Mouse (Mus musculus) layer of hippocampus, adult 9-11 months (tissue): ENCODE measurements around the gene Ephb3.
"Not testable (repeated sequence)": the region's sequence is repeated elsewhere in the genome, so short reads cannot be mapped to it uniquely, and the experiment has no call there.

Experiments
- DNase-seq: peaks from one replicate; pipeline ENCODE4 v3.0.0; 2022

Ephb3 gene

DNA sequence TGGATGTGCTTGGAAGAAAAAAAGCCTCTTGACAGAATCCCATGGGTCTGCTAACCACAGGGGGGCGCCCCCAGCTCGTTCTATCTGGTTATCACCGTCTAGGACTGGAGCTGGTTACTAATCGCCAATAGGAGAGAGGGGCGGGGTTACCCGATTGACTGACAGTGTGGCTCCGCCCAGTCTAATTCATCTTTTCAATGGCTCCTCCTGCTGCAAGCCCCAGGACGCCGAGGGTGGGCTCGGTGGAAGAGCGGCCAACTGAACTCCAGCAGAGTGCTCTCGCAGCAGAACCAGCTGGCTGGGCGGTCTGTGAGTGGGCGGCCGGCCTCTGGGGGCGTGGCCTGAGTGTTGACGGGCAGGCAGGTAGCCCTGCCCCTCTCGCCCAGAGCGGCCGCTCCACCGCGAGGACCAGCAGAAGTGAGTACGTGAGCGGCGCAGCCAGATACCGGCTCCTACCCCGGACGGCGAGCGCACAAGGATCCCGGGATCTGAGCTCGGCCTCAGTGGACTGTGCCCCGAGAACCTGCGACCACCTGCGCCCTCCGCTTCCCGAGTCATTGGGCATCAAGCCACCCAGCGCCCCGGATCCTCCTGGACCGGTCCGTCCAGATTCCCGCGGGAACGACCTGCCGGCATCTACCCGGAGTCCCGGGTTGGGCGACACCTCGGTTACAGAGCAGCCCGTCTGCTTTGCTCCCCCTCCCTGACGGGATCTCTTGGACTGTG is at the start of gene Ephb3:
Gene Ephb3, plus strand, starts transcription at position 389 of the 726 bp plus-strand sequence.
- peak; percentile 99 for DNase-seq

DNA sequence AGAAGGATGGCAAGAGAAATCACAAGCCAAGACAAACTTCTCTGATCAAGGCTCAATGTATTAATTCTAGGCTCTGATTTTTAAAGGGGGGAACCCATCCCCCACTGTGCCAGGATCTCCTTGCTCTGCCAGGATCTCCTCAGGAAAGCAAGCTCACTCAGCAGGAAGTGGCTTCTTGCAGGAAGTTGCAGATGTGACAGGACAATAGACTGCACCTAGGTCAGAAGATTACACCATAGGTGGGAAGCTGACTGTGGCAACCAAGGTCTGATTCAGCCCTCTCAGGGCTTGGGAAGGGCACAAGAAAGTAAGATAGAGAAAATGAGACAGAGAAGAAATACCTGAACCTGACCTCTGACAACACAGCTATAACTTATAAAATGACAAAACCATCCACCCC is 48.3 kb upstream of the Ephb3 start:
- DNase-seq = not testable (repeated sequence)

GRCm38 (mm10) chr16:21159226-21159625 is 45.3 kb upstream of the Ephb3 start:
- not testable (repeated sequence) for DNase-seq

DNA sequence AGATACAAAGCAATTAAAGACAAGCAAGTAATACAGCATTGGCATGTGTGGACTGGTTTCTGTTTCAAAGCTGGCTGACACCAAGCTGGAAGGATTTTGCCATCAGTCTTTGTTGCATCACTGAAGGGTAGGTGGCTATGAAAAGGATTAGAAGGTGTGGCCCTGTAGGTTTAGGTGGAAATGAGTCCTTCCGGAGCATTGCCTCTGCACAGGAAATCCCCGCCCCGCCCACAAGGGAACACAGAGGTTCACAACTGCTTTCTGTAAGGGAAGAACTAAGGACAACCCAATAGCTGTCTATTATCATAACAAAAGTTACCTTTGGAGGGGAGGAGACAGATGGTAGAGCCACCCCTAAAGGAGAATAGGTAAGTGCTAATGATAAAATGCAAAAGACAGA is 41.1 kb upstream of the Ephb3 start:
- not testable (repeated sequence) for DNase-seq

GRCm38 (mm10) chr16:21165343-21166220 is 39.0 kb upstream of the Ephb3 start:
- not testable (repeated sequence) for DNase-seq

DNA sequence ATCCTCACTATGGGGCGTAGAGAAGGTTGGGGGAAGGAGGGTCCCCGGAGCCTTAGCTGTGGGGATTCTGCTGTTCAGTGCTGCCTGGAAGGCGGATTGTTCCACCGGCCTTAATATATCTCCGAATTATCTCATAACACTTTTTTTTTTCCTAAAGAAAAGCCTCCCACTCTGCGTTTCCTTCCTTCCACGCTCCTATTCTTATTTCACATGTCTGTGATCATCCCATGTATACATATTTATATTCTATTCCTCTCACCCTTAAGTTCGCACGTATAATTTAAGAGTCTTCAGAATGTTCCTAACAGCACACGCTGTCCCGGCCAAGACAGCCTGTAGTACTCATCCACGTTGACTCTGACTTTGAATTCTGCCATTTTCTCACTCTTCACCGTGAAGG is 35.8 kb upstream of the Ephb3 start:
- no peak for DNase-seq

DNA sequence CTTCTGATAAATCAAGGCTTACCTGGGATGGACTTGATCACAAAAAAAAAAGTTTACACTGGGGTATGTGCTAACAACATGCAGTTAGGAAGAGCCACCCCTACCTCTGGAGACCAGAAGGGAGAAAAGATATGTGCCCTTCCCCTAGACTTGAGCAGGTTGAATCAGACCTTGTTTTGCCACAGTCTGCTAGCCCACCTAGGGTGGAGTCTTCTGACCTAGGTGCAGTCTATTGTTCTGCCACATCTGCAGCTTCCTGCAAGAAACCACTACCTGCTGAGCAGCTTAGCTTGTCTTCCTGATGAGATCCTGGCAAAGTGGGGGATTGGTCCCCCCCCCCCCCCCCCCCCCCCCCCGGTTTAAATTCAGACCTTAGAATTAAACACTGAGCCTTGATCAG is 29.3 kb upstream of the Ephb3 start:
- no peak for DNase-seq

DNA sequence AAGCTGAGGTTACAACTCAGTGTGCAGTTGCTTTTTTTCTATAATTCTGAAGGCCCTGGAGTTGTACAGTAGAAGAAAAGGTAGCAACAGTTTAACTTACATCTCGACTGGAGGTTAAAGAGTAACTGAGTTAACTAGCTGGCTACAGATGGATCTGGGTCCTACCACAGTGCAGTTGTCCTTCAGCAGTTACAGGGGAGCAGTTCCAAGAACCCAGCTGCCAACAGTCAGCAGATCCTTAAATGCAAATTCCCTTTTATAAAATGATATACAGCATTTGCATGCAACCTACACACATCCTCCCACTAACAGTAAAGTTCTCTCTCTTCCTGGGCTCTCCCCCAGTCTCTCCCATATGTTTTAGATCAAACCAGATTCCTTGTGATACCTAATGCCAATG is 22.4 kb upstream of the Ephb3 start:
- peak; percentile 68 for DNase-seq

- DNase-seq = no peak
Observed at GRCm38 (mm10) chr16:21184697-21185096, 19.9 kb upstream of the Ephb3 start.

GRCm38 (mm10) chr16:21187568-21187967 is 17.0 kb upstream of the Ephb3 start:
- DNase-seq = no peak

GRCm38 (mm10) chr16:21188345-21188744 is 16.2 kb upstream of the Ephb3 start:
- no peak for DNase-seq

GRCm38 (mm10) chr16:21191569-21191968 is 13.0 kb upstream of the Ephb3 start:
- DNase-seq = no peak

DNA sequence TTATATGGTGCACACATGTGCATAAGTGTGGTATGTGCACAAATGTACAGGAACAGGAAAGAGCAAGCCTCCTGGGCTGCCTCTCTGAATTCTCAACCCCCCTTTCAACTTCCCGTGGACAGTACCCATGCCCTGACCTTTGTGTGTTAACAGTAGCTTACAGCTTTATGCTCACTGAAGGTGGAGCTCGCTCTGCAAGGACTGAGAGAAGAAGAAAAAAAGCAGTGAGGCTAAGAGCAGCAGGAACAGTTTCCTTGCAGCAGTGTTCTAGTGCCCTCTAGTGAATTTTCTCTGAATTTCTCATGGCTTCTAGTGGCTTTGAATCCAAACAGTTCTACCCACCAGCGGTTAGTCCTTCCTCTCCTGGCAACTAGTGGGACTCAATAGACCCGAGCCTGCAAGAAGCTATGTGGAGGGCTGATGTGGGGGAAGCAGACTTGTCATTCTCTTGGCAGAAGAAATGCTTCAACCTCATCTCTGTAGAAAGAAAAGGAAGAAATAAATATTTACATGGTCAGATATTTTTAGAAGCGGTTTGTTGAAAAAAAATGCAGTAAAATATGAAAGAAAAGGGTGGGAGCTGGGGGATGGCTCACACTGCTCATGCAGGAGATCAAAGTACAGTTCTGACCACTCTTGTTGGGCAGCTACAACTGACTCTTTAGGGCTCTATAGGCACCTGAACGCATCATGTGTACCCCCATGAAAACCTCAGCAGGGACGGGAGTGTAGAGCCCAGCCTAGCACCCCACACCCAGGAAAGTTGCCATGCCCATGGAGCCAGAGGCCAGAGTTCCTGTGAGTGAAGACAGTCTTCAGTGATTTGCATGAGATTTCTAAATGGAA is 11.8 kb upstream of the Ephb3 start:
- peak; percentile 49 for DNase-seq

DNA sequence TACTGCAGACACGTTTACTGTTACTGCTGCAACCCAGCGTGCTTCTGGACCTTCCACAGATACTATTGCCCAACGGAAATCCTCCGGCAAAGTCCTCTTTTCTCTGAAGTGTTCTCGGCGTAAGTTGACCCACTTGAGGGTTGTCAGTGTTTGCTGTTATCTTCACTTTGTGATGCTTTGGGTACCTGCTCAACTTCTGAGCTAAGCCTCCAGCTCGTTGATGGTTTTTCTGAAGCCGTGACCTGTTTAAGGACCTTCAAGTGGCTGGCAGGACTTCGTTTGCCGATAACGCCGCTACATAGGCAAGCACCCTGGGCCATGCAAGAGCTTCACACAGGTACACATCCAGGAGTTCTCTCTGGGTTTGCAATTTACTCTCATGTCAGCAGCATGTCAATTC is 10.4 kb upstream of the Ephb3 start:
- no peak for DNase-seq

- DNase-seq = no peak
Observed at GRCm38 (mm10) chr16:21195260-21195866, 9.2 kb upstream of the Ephb3 start.

DNA sequence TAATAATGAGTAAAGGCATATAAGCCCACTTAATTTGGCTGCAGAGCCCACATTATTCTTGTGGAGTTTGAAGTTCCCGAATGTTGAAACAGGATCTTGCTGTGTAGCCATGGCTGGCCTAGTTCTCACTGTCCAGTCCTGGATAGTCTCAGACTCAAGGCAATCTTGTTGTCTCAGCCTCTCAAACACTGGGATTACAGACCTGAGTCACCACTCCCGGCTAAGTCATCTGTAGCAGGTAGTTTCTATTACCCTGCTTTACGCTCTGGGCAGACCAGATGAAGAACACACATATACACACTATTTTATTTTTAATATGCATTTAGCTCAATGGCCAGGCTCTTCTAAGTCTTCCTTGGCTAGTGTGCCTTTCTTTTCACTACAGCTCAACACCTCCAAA is 8.0 kb upstream of the Ephb3 start:
- no peak for DNase-seq

DNA sequence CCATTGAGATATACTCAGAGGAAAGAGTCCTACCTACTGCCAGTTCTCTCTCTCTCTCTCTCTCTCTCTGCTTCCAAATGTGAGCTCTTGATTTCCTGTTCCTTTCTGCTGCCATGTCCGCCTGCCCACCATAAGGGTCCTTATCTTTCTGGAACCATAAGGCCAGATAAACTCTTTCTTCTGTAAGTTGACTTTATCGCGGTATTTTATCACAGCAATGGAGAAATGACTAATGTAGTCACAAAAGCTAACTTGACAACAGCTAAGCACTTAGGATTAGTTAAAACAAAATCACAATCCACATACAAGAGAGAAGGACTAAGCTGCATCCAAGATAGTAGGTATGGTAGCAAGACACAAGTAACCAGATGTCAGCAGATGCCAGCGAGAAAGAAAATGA is 7.0 kb upstream of the Ephb3 start:
- no peak for DNase-seq

GRCm38 (mm10) chr16:21198006-21198405 is 6.5 kb upstream of the Ephb3 start:
- no peak for DNase-seq

DNA sequence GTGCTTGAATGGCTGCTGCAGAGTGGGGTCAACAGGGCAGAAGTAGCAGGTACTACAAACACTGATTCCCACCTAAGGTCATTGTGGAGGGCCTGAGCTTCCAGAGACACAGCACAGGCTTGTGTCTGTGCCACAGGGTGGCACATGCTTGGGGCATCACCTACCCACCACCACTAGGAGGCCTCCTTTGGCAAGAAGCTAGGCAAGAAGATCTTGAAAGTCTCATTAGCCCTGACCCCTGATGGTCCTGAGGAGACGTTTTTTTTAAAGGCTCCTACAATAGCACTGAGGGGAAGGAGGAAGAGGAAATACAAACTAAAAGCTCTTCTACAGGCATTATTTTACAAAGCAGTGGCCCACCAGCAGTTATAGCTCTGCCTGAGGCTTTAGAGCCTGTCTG is 6.0 kb upstream of the Ephb3 start:
- no peak for DNase-seq

- DNase-seq = no peak
Observed at GRCm38 (mm10) chr16:21199426-21199825, 5.1 kb upstream of the Ephb3 start.

DNA sequence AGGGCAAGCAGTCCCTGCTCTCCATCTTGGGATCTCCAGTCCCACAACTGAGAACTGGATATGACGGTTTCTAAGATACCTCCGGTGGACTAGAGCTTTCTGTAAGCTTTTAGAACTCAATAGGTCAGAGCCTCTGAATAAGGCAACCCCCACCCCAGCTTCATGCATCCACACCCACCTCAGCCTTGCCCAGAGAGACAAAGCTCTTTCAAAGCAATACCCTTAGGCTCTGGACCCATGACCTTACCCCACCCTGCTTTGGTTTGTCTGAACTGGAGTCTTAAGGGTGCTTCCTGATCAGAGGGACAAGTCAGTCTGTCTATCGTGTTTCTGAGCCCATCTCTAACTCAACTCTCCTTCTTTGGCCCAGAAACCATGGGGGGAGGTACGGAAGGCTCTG is 1.8 kb upstream of the Ephb3 start:
- no peak for DNase-seq

GRCm38 (mm10) chr16:21205093-21205886 is 735 bp downstream of the Ephb3 start:
- no peak for DNase-seq
